Mouse (Mus musculus): ENCODE measurements around the gene Rpl10-ps3.

The Rpl10-ps3 gene

DNA sequence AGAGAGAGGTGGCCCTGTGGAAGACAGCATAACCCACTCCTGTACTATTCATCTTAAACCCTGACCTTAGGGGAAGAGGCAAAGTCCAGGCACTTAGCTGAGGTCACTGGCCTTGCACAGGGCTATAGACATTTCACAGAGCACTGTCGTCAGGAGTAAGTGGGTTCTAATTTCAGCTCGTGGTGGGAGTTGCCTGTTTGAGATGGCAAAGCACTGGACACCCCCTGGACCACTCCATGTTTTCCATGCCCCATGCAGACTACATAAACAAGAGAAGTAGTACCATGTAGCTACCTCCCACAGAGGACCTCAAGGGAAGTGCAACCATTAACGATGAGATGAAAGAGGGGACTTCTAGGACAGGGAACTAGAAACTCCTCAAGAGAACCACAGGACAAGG, 29.1 kb downstream of the Rpl10-ps3 start:
- in situ Hi-C loops (cut with MboI; ENCODE audit: low sequenced_read_pairs) = no loop called here

GRCm38 (mm10) chr9:50311036-50311545, 33.7 kb downstream of the Rpl10-ps3 start:
- in situ Hi-C loops (cut with MboI; ENCODE audit: low sequenced_read_pairs) = no loop called here

DNA sequence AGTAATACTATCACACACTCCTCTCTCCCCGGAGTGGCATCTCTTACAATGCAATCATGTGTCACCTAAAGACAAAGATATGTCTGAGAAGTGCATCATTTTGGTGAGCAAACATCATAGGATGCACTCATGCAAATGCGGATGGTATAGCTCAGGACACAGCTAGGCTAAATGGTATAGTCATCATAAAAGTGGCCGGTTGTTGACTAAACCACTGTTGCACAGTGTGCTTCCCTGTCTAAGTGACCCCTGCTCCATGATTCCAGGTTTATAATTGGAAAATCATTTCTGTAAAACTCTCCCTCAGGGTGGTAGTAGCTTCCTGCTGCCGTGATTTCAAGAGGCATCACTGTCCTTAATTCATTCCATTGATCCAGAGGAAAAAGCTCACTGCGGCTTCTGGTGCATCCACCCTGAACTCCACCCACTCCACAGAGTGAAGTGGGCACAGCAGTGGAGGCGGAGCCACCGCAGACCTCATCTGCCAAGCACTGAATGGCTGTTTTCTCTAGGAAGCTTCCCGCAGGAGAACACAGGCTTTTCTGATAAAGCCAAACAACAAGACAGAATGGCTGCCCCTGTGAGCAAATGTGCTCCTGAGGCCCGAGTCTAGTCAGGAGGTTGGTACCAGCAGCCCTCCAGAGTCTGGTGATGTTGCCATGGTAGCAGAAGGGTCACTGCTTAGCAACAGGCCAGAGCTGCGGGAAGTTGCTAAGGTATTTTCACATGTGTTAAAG, 38.9 kb downstream of the Rpl10-ps3 start:
- in situ Hi-C loops (cut with MboI; ENCODE audit: low sequenced_read_pairs) = no loop called here

DNA sequence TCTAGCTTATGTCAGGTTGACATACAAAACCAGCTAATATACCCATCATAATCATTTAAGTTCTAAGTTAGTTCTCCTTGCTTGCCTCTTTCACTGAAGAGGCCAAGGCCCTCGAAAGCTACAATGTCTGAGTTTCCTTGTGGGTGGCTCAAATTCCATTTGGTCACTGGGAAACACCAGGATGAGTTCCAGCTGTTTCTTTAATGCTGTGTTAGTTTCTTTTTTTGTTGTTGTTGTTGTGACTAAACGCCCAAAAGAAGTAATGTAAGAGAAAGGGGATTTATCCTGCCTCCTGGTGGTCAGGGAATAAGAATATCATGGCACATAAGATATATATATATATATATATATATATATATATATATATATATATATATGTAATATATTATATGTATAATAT, 39.7 kb downstream of the Rpl10-ps3 start:
- in situ Hi-C loops (cut with MboI; ENCODE audit: low sequenced_read_pairs) = no loop called here

GRCm38 (mm10) chr9:50304004-50304403, 40.8 kb downstream of the Rpl10-ps3 start:
- in situ Hi-C loops (cut with MboI; ENCODE audit: low sequenced_read_pairs) = no loop called here

DNA sequence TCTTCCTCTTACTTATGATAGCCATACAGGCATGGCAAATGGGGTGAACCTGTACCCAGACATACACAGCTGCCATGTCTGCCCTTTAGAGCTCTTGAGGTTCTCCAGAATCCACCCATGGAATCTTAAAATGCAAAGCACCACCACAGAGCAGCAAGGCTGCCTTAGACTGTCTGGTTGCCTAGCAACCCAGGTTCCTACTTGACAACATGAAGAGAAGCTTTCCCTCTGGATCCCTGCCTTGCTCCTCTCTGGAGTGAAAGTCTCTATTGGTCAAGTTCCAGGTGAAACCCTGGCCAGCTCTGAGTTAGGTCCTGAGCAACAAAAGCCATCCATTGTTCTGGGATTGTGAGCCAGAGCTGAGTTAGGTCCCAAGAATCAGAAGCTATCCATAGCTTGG, 43.0 kb downstream of the Rpl10-ps3 start:
- in situ Hi-C loops (cut with MboI; ENCODE audit: low sequenced_read_pairs) = no loop called here

DNA sequence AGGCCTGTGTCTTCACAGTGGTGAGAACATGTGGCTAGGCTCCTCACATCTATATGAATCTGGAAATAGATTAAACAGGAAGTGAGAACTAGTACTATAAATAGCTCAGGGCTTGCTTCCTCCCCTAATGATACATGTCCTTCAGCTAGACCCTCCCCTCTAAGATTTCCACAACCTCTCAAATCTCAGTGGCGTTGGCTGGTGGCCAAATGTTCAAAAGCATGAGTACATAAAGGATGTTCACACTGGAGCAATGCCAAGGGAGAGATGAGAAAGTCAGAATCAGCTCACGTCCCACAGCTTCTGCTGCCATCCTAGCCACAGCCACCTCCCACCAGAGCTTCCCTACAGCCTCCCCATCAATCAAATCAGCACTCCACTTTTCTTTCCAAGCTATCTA, 46.4 kb downstream of the Rpl10-ps3 start:
- in situ Hi-C loops (cut with MboI; ENCODE audit: low sequenced_read_pairs) = no loop called here

All from CH12F3 (cell line).